Mouse (Mus musculus) gastrocnemius, postnatal 14 days (tissue): ENCODE measurements around the gene Slc16a1. TPM values are rescaled to one million over a fixed set of nuclear protein-coding genes. Genes with fewer than 3 reads are reported as not detected.
"Not testable (repeated sequence)": the region's sequence is repeated elsewhere in the genome, so short reads cannot be mapped to it uniquely, and the experiment has no call there.

ENCODE experiments used
- DNase-seq: peaks from one replicate; pipeline ENCODE4 v3.0.0; 2021; ENCODE audit warnings: mixed read lengths
- intact Hi-C: fragments of 180-260 bp; cut with DNase I; formaldehyde crosslinking; loops from one replicate; pipeline ENCODE4 v1.15.1; 2025; ENCODE audit warnings: low total_unique reads
- total RNA-seq, 2 experiments: library from RNA; stranded (reverse); gene quantifications; 2 replicates each; pipeline ENCODE4 v1.2.3; 2021

Gene Slc16a1
- total RNA-seq, 2 experiments from 2014 or later = 20.4 to 26.4 TPM

DNA sequence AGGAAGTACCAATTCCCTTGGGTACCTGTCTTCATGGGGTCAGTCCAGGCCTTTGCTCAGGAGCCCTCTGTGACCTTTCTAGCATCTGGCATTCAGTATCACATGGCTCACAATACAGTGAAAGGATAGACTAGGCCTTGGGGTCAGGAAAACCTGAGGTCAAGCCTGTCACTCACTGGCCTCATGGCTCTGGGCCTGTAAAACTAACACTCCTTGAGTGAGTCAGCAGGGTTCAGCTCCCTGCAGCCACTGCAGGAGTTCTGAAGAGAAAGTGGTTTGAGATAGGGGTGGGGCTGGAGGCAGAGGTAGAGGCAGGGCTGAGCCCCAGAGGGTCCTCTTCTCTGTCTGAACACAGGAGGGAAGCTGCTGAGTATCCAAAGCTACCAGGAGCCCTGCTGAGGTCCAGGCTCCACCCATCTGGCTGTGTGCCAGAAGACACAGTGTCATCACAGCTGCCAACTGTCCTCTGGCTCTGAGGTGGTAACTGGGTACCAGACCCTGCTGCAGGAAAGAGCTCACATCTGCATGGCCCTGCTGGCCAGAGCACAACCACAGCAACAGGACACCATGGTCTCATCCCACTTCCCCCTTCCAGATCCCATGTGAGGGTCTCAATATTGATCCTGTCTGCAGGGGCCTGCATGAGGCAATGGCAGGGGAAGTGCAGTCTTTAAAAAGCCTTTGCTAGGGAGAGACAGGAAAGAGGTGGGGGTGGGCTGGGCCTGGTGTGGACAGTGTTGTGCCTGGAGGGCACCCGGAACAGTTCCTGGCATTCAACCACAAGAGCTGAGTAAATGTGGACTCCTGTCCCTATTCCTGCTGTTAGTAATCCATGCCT, 31.9 kb downstream of the Slc16a1 start:
- DNase-seq, intact Hi-C loops: not testable (repeated sequence)

DNA sequence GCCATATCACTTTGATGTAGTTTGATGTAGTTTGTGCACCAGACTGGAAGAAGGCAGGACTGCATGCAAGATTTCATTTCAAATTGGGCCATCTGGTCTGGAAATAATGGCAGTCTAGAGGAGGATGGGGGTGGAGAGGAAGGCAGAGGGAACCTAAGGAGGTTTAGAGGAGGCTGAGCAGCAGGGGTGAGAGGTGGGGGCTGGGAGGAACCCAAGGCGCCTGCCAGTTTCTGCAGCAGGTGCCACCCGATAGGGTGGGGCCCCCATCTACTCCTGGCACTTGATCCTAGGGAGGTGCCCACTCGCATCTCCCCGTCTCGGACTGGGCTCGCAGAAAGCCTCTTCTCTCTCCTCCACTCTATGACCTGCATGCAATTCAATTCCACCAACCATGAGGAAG, 33.1 kb downstream of the Slc16a1 start:
- no peak for DNase-seq
- intact Hi-C loops = no loop called here

DNA sequence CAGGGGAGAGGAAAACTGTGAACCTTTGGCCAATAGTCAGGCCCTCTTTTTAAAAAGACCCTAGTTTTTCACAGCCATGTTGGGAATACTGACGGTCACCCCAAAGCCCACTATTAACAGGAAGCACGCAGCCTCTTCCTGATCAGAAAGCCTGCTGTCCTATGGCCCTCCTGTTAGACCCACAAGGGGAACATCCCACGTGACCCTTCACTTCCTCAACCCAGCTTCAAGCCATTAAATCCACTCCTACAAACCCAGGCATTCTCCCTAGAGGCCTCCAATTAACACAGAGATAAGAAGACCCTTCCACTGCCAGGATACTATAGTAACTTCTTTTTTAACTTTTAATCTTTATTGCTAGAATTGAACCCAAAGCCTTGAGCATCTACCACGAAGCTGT, 33.6 kb downstream of the Slc16a1 start:
- no peak for DNase-seq
- intact Hi-C loops = no loop called here

DNA sequence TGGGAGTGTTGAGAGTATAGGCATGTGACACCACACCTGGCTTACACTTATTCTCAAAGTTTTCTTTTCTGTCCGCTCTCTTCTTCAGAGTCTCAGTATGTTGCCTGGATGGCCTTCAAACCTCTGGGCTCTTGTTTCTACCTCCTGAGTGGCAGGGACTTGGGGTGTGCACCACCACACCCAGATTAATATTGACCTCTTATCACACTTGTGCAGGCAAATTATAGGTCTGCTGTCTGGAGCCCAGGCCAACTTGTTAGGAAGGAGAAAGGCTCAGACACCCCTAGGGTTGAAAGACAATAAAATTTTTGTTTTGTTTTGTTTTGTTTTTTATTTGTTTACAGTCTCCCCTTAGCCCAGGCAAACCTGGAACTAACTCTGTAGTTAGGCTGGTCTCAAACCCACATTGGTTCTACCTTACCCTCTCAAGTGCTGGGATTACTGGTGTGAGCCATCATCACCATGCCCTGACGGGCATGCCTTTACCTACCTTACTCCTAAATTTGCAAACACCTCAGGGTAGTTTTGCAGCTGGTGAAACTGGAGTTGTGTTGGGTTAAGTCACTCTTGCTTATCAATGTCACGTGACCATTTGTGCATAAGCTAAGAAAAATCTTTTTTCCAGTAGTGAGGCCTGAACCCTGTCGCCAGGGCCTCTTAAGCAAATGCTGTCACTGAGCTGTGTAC, 35.3 kb downstream of the Slc16a1 start:
- intact Hi-C loops = loop anchor here (2.0 kb wide), 1 partner anchor 29 kb away; no protein-coding TSS in a partner anchor
- DNase-seq = no peak

DNA sequence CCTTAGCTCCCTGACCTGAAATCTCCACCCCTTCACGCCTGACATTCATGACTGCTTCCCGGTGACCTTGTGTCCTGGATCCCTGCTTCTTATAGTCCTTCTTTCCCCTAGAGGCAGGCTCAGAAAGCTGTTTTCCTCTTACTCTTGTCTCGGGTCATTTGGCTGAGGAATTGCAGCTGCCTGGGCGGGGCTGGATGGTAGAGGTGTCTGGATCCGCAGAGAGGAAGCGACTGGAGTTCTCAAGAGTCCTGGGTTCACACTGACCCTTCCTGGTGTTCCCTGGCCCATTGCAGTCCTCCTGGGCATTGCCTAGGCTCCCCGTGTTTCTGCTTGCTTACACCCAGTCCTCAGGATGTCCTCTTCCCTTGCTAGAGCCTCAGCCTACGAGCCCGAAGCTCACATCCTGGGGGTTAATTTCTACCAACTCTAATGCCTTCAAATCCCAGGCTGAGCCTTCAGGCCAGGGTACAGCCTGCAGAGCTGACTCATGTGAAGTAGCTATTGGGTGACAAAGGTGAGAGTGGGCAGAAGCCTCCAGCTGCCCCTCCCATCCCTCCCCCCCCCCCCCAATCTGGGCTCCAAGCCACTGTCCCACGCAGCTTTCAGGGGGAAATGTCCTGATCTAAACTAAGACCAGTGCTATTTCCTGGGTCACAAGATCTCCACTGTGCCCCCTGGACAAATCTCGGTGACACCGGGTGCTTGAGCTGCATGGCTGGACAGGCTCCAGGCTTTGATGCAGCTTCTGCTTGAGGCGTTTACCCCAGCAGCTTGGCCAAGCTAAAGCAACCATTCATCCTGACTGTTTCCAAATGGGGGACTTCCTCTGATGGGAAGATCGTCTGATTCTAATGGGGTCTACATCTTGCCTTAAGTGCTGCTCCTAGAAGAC, 36.1 kb downstream of the Slc16a1 start:
- DNase-seq = peak; percentile 40
- intact Hi-C loops = loop anchor here (2.0 kb wide), 1 partner anchor 30 kb away; no protein-coding TSS in a partner anchor

DNA sequence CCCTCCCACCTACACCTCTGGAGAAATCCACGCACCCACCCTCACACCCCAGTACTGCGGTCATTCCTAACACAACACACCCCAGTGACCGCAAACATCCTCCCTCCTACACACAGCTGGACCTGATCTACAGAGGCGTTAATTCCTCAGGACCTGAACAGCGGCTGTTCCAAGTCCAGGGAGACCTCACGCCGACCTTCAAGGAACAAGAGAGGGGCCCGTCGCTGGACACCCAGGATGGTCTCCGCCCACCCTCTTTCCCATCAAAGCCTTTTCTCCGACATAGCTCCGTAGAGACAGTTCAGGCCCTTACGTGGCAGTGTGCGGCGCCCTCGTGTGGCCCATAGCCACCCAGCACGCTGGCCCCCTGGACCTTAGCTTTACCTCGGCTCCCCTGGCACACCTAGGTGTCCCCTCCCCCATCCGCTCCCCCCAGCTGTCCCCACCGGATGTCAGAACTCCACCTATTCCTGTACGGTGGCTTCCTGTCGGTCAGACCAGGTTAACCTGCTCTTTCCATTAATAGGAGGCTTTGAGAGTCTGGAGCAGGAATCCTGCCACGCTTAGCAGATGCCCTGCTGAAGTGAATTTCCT, 36.9 kb downstream of the Slc16a1 start:
- intact Hi-C loops = loop anchor here (2.0 kb wide), 1 partner anchor 31 kb away; no protein-coding TSS in a partner anchor
- DNase-seq = peak; percentile 78

DNA sequence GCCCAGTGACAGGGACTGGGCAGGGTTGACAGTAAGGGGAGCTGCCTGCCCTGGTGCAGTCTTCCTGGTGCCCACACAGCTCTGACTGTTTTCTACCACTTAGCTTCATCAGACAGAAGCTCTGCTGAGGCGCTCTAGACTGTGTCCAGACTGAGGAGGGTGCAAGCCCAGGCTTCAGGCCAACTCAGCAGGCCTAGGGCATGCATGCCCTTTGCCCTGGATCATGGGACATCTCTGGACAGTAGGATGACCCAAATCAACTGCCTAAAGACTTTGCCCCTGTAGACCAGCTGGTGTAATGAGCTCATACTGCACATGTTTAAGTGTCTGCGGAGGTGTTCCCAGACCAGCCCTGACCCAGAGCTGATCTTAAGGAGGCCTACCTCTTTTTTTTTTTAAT, 39.3 kb downstream of the Slc16a1 start:
- intact Hi-C loops = loop anchor here (2.0 kb wide), 1 partner anchor 135 kb away; no protein-coding TSS in a partner anchor
- DNase-seq = no peak

DNA sequence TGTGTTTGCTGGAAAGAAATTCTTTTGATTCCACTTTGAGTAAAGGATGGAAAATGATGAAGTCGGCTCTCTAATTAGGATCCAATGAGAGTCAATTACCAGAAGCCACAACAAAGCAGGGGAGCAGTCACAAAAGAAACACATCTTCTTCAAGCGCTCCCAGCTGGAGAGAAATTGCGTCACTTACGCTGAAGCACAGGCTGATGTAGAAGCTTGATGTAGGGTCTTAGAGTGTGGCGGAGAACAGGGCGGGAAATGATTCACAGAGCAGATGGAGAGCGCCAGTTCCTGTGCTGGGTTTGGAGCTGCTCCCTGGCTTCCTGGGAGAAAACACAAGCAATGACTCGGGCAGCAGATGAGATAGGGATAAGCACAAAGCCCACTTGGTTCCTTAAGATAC, 40.4 kb downstream of the Slc16a1 start:
- intact Hi-C loops = no loop called here
- DNase-seq = no peak

DNA sequence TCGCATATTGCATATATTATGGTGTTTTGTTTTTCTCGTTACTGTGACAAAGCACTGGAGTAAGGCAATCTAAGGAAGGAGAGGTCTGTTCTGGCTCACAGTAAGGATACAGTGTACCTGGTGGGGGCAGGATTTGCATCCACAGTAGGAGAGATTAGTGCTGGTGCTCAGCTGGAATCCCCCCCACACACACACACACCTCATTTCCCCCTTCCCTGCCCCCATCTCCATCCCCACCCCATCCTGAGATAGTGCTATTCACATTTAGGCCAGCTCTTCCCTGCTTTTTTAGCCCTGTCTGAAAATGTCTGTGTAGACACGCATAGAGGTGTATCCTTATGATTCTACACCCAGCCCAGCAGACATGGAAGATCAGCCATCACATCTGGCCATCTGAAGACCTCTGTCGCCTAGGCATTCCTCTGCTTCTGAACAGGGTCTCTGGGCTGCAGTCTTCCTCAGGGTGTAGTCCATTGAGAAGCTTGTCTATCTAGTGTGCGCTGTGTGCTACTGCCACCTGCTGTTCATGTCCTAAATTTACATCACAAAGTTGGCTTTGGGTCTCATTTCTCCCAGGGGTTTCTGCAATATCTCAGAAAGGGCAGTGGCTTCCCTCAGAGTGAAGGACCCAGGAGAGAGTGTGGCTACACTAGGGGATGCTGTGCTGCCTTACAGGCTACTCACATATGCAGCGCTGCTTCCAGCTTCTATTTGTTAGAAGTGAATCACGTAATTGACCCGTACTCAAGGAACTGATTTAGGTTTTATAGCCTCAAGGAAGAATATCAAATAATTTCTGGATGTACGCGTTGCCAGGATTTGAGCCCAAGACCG, 44.4 kb downstream of the Slc16a1 start:
- intact Hi-C loops = no loop called here

DNA sequence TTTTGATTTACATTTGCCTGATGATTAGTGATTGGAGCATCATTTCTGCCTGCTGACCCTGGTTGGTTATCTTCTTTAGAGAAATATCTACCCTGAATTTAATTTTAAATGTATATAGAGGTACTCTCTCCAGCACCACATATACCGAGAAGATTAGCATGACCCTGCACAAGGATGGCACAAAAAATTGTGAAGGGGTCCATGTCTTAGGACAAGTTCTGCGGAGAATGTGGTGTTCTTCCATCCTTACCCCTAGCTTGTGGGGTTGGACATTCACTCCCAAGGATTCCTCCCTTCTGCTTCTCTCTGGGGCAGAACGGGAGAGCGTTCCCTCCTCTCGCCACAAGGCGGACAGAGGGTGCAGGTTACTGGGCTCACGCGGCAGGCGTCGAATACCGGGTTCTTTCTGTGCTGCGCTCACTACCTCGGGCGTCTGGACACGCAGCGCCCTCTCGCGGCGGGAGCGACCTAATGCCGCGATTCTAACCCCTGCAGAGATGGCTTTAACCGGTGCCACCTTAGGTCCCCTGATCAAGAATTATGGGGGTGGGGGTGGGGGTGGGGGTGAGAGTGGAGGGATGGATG, 62.4 kb downstream of the Slc16a1 start:
- intact Hi-C loops = no loop called here
- peak; percentile 81 for DNase-seq

More for the DNA sequence above, 44.4 kb downstream of the Slc16a1 start:
- no peak for DNase-seq

DNA sequence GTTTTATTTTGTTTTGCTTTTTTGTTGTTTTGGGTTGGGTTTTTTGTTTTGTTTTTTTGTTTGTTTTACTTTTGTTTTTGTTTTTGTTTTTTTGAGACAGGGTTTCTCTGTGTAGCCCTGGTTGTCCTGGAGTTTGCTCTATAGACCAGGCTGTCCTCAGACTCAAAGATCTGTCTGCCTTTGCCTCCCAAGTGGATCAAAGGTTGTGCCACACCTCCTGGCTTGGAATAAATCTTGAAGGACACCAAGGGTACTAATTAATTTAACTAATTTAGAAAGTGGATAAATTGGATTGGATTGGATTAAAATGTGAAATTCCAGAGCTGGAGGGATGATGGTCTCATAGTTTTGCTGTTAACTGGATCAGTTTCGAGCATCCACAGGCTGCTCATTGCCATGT, 63.3 kb downstream of the Slc16a1 start:
- no peak for DNase-seq
- intact Hi-C loops = no loop called here

DNA sequence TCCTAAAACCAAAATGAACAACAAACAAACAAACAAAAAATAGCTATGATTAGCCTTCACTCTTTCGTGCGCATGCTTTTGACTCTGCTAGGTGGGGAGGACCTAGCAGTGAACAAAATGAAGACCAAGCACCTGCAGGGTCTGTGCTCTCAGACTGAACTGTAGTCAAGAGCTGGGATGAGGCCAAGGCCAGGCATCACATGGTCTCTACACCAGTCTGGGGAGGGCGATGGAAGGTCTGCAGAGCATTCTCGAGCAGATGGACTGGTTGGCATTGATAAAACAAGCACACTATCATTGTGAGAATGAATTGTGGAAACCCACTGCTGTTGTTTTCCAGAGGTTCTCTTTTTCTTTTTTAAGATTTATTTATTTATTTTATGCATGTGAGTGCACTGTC, 65.5 kb downstream of the Slc16a1 start:
- intact Hi-C loops = no loop called here
- no peak for DNase-seq

DNA sequence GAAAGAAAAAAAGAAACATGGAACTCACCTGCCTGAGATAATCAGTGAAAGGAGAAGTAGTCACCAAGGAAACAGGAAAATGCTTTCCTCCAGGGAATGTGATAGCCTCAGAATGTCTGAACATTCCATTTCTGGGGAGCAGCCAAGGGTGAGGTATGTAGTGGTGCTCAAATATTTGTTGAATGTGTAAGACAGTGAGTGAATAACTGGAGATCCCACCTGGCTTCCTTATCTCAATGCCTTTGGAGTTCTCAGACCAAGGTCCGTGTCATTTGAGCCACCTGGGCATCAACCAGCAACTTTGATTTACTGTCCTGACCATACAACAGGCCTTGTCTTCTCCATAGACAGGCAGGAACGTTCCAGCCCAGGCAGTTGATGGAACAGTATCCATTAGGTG, 68.0 kb downstream of the Slc16a1 start:
- intact Hi-C loops = no loop called here
- DNase-seq = no peak

DNA sequence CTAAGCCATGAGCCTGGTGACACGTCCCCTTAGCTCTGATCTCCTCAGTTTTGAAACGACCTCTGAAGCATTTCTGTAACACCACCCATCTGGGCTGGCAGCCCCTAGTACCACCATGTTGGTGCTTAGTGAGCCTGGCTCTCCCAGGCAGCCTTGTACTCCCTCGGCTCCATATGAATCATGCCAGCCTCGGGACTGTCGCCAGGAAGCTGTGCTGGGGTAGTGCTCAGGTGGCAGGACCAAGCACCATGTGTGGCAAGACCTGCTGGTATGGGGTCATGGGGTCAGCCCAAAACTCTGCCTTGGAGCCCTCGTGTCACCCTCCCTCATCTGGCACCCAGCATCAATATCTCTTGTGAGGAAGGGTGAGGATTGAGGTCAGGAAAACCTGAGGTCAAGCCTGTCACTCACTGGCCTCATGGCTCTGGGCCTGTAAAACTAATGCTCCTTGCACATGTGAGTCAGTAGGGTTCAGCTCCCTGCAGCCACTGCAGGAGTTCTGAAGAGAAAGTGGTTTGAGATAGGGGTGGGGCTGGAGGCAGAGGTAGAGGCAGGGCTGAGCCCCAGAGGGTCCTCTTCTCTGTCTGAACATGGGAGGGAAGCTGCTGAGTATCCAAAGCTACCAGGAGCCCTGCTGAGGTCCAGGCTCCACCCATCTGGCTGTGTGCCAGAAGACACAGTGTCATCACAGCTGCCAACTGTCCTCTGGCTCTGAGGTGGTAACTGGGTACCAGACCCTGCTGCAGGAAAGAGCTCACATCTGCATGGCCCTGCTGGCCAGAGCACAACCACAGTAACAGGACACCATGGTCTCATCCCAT, 68.7 kb downstream of the Slc16a1 start:
- intact Hi-C loops = not testable (repeated sequence)
- DNase-seq = peak; percentile 11

DNA sequence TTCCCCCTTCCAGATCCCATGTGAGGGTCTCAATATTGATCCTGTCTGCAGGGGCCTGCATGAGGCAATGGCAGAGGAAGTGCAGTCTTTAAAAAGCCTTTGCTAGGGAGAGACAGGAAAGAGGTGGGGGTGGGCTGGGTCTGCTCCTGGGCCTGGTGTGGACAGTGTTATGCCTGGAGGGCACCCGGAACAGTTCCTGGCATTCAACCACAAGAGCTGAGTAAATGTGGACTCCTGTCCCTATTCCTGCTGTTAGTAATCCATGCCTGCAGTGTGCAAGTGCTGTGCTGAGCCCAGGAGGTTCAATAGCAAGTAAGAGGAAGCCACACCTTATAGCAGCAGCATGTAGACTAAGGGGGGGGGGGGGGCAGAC, 69.3 kb downstream of the Slc16a1 start:
- DNase-seq, intact Hi-C loops: not testable (repeated sequence)
